Mouse (Mus musculus) ES-Bruce4 (cell line): ENCODE data around the gene Wwc1.

Source experiments
- CTCF ChIP-seq: IDR thresholded peaks from one replicate; pipeline ENCODE4 v1.8.1; 2011; ENCODE audit warnings: low read depth, low read length
- EP300 ChIP-seq: IDR thresholded peaks from 2 replicates; pipeline ENCODE4 v1.6.1; 2011; ENCODE audit warnings: low read depth, low read length; ENCODE audit not compliant: insufficient read depth
- POLR2A ChIP-seq: IDR thresholded peaks from one replicate; pipeline ENCODE4 v1.8.1; 2011; ENCODE audit warnings: low read length; ENCODE audit not compliant: insufficient read depth

GRCm38 (mm10) chr11:35877651-35878558, 102.4 kb downstream of the Wwc1 start:
- no peak for TF ChIP-seq POLR2A
- no peak for TF ChIP-seq CTCF
- TF ChIP-seq EP300, result no peak
